Mouse (Mus musculus) hindbrain, embryonic 16.5 days (tissue): Measurements from ENCODE around the gene Npas3. TPM values are rescaled to one million over a fixed set of nuclear protein-coding genes. Genes with fewer than 3 reads are reported as not detected.

Experiments used
- ATAC-seq: fragments of 200-750 bp; cut with Nextera tagmentation; 2 replicates; pipeline ENCODE4 v1.8.0; 2017; ENCODE audit warnings: moderate TSS enrichment, moderate library complexity
- H3K27ac ChIP-seq: fragments of 300-500 bp; sonication (generic); 2 replicates; pipeline ENCODE4 v1.5.1; 2014; ENCODE audit warnings: low read depth, mild to moderate bottlenecking, control low read depth, low read length, moderate library complexity
- H3K27me3 ChIP-seq: fragments of 300-500 bp; sonication (generic); replicated peaks from 2 replicates; pipeline ENCODE4 v1.6.1; 2014; ENCODE audit warnings: low read length; ENCODE audit not compliant: control insufficient read depth, insufficient read depth
- H3K36me3 ChIP-seq: fragments of 300-500 bp; sonication (generic); 2 replicates; pipeline ENCODE4 v1.6.1; 2014; ENCODE audit warnings: mild to moderate bottlenecking, low read length, moderate library complexity, mixed read lengths; ENCODE audit not compliant: control insufficient read depth, insufficient read depth
- H3K4me1 ChIP-seq: fragments of 300-500 bp; sonication (generic); 2 replicates; pipeline ENCODE4 v1.6.1; 2014; ENCODE audit warnings: low read depth, low read length; ENCODE audit not compliant: control insufficient read depth, insufficient read depth
- H3K4me2 ChIP-seq: fragments of 300-500 bp; sonication (generic); 2 replicates; pipeline ENCODE4 v1.6.1; 2014; ENCODE audit warnings: mild to moderate bottlenecking, low read length, control low read depth, moderate library complexity
- H3K4me3 ChIP-seq: fragments of 300-500 bp; sonication (generic); 2 replicates; pipeline ENCODE4 v1.5.1; 2014; ENCODE audit warnings: mild to moderate bottlenecking, low read length, control low read depth, moderate library complexity
- H3K9ac ChIP-seq: fragments of 300-500 bp; sonication (generic); 2 replicates; pipeline ENCODE4 v1.6.1; 2014; ENCODE audit warnings: low read depth, mild to moderate bottlenecking, control low read depth, low read length, moderate library complexity
- H3K9me3 ChIP-seq: fragments of 300-500 bp; sonication (generic); 2 replicates; pipeline ENCODE4 v1.6.1; 2014; ENCODE audit warnings: mild to moderate bottlenecking, low read length, moderate library complexity; ENCODE audit not compliant: control insufficient read depth
- WGBS: fragments of 180-500 bp; shearing (Covaris S2); extraction: QIAGEN DNeasy Blood & Tissue Kit; methylation state at CpG from one replicate; pipeline ENCODE4 v1.1.7; 2014; 5-methylcytosine and 5-hydroxymethylcytosine counted together
- polyA plus RNA-seq: library from polyadenylated mRNA; unstranded; fragments of >200 nt; fragmentation: Nextera tagmentation; extraction: Ambion mirVana; gene quantifications from 2 replicates; pipeline ENCODE4 v1.2.1, GENCODE M21; 2015

The Npas3 gene
- polyA plus RNA-seq, 1 experiment from 2014 or later, result 21.4 TPM

DNA sequence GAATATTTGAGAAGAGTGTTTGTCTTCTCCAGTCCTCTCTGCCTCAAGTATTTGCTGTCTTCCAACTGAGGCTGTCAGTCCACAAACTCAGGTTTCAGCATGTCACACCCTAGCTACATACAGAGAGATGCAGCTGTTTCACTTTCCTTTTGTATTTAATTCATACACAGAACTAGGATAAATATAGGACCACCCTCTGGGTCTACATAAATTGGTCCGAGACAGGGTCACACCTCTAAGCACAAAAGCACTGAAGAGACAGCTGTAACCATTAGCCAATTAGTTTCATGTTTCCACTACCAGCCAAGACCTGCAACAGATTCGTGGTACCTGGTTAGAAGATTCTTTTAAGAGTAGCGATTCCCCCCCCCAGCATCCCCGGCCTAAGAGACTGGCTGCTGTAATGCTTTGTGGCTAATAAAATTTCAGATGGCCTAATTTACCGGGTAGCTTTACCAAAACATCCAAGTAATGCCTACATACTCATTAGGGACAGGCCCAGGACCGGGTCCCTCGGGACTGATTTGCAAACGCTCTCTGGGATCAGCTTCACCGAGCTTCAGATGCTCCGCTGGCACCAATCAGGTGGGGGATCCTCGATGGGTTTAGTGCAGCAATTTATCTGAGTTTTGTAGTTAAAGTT, 376.0 kb downstream of the Npas3 start:
- Histone ChIP-seq H3K9ac (no peak overlapping the region), H3K4me1 (peaks cover 14% of the 10 kb centered on the region), H3K4me2 (no peak overlapping the region), H3K36me3 (no peaks in the 10 kb centered on the region), H3K9me3 (no peaks in the 10 kb centered on the region), H3K4me3 (no peak overlapping the region), H3K27ac (no peak overlapping the region), H3K27me3 (no peaks in the 10 kb centered on the region)
- ATAC-seq, result no peak
- WGBS, result 46% methylated on average over 11 of the region's 11 CpGs

- 54% methylated on average over 8 of the region's 8 CpGs for WGBS
- ATAC-seq, result no peak
- peaks cover 5% of the 10 kb centered on the region for H3K4me1 ChIP-seq
These were observed 381.1 kb downstream of the Npas3 start for GRCm38 (mm10) chr12:53629483-53630120.

DNA sequence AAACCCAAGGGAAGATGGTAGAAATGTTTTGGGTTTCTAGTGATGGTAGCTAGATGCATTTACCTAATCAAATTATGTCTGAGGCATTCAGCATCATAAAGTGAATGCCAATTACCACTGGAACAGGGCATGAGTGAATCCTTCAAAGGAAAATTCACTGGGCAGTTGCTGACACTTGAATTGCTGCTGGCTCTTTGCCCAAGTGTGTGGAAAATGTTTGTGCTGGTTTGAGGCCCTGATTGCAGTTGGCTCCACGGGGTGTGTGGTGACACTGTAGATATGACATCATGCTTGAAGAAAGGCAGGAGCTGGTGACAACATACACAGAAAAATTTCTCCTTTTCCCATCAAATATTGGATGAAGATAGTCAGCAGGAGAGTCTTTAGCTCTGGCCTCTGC, 382.1 kb downstream of the Npas3 start:
- Histone ChIP-seq H3K9me3 (no peaks in the 10 kb centered on the region), H3K27ac (no peak overlapping the region), H3K4me2 (no peak overlapping the region), H3K4me1 (peaks cover 5% of the 10 kb centered on the region), H3K36me3 (no peaks in the 10 kb centered on the region), H3K4me3 (no peak overlapping the region), H3K27me3 (no peaks in the 10 kb centered on the region), H3K9ac (no peak overlapping the region)
- no peak for ATAC-seq
- 41% methylated on average over 1 of the region's 1 CpGs for WGBS

More at GRCm38 (mm10) chr12:53629483-53630120, 381.1 kb downstream of the Npas3 start:
- H3K36me3 ChIP-seq, result no peaks in the 10 kb centered on the region
- H3K4me2 ChIP-seq, result no peak overlapping the region
- H3K27ac ChIP-seq, result 0 out of 2 replicates have a peak overlapping the region, but pooled peaks have one; percentile 4
- H3K4me3 ChIP-seq, result no peak overlapping the region
- H3K9ac ChIP-seq, result no peak overlapping the region
- H3K9me3 ChIP-seq, result no peaks in the 10 kb centered on the region
- no peaks in the 10 kb centered on the region for H3K27me3 ChIP-seq

- Histone ChIP-seq H3K4me2 (no peak overlapping the region), H3K9me3 (no peaks in the 10 kb centered on the region), H3K4me3 (no peak overlapping the region), H3K9ac (no peak overlapping the region), H3K4me1 (peaks cover 5% of the 10 kb centered on the region), H3K36me3 (no peaks in the 10 kb centered on the region), H3K27me3 (no peaks in the 10 kb centered on the region), H3K27ac (no peak overlapping the region)
- 88% methylated on average over 4 of the region's 4 CpGs for WGBS
- ATAC-seq, result no peak
These were observed 383.0 kb downstream of the Npas3 start for GRCm38 (mm10) chr12:53631315-53632106.

DNA sequence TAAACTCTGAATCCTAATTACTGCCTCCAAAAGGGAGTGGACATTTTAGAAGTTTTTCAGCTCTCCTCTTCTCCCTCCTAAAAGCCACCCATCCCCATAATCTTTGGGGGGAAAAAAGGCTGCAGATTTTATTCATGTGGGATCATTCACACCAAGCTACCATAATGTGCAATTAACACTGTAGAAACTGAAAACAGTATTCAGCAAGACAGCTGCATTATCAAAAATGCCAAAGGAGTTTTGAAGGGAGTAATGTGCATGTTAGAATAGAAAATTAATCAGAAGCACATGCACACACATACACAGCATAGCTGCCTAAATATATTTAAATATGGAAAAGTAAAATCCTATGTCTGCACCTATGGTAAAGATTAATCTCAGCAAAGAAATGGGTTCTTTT, 390.1 kb downstream of the Npas3 start:
- Histone ChIP-seq H3K27ac (no peak overlapping the region), H3K9ac (no peak overlapping the region), H3K4me1 (no peaks in the 10 kb centered on the region), H3K36me3 (no peaks in the 10 kb centered on the region), H3K4me3 (no peak overlapping the region), H3K4me2 (no peak overlapping the region), H3K9me3 (no peaks in the 10 kb centered on the region), H3K27me3 (no peaks in the 10 kb centered on the region)
- ATAC-seq, result no peak

GRCm38 (mm10) chr12:53647282-53647681, 398.8 kb downstream of the Npas3 start:
- no peaks in the 10 kb centered on the region for H3K9me3 ChIP-seq
- no peak overlapping the region for H3K4me2 ChIP-seq
- 43% methylated on average over 2 of the region's 2 CpGs for WGBS
- no peak for ATAC-seq
- no peak overlapping the region for H3K4me3 ChIP-seq
- no peaks in the 10 kb centered on the region for H3K36me3 ChIP-seq
- H3K27me3 ChIP-seq, result no peaks in the 10 kb centered on the region
- H3K9ac ChIP-seq, result no peak overlapping the region
- H3K4me1 ChIP-seq, result no peaks in the 10 kb centered on the region
- H3K27ac ChIP-seq, result no peak overlapping the region

- ATAC-seq, result no peak
- 68% methylated on average over 6 of the region's 6 CpGs for WGBS
These were observed 407.8 kb downstream of the Npas3 start for GRCm38 (mm10) chr12:53656301-53656700.

GRCm38 (mm10) chr12:53664084-53664483, 415.6 kb downstream of the Npas3 start:
- no peak overlapping the region for H3K4me2 ChIP-seq
- H3K27me3 ChIP-seq, result no peaks in the 10 kb centered on the region
- H3K9me3 ChIP-seq, result no peaks in the 10 kb centered on the region
- H3K4me1 ChIP-seq, result peaks cover 4% of the 10 kb centered on the region; the same call in 1 of the 2 replicates
- no peak overlapping the region for H3K4me3 ChIP-seq
- H3K9ac ChIP-seq, result no peak overlapping the region
- H3K27ac ChIP-seq, result no peak overlapping the region
- ATAC-seq, result no peak
- no peaks in the 10 kb centered on the region for H3K36me3 ChIP-seq
- WGBS, result 29% methylated on average over 5 of the region's 5 CpGs

More at GRCm38 (mm10) chr12:53656301-53656700, 407.8 kb downstream of the Npas3 start:
- H3K36me3 ChIP-seq, result no peaks in the 10 kb centered on the region
- no peaks in the 10 kb centered on the region for H3K27me3 ChIP-seq
- no peak overlapping the region for H3K27ac ChIP-seq
- no peak overlapping the region for H3K4me2 ChIP-seq
- no peaks in the 10 kb centered on the region for H3K4me1 ChIP-seq
- no peak overlapping the region for H3K4me3 ChIP-seq
- H3K9me3 ChIP-seq, result no peaks in the 10 kb centered on the region
- H3K9ac ChIP-seq, result no peak overlapping the region

- no peak for ATAC-seq
- no peaks in the 10 kb centered on the region for H3K36me3 ChIP-seq
- H3K4me1 ChIP-seq, result no peaks in the 10 kb centered on the region
- no peak overlapping the region for H3K9ac ChIP-seq
- 85% methylated on average over 2 of the region's 2 CpGs for WGBS
- H3K27me3 ChIP-seq, result no peaks in the 10 kb centered on the region
- H3K9me3 ChIP-seq, result no peaks in the 10 kb centered on the region
- H3K4me3 ChIP-seq, result no peak overlapping the region
- H3K4me2 ChIP-seq, result no peak overlapping the region
- H3K27ac ChIP-seq, result no peak overlapping the region
These were observed 423.4 kb downstream of the Npas3 start for GRCm38 (mm10) chr12:53671846-53672245.
